In genomic region chr16:11757951-11758350, GRCm38 (mm10) we compare ENCODE assay signal across 21 mouse cellular contexts.
"Had no signal": no experiment of that assay in that cellular context is flagged by ENCODE, and none has a peak within 500 bp of the region (broad histone marks: within the 10 kb centered on the region; RNA-seq: fewer than 3 reads in every experiment).

No protein-coding gene starts in this region.

- DNase-seq: kidney, adult 8-10 months; kidney, postnatal 10 days; kidney, postnatal 36 days; liver; lung, embryonic 14.5 days; retina, postnatal 1 day; right cerebral cortex, postnatal 25 days; thymus, adult 18-20 months; thymus, postnatal 4 days had no signal

- H3K36me3 ChIP-seq: kidney, embryonic 15.5 days; limb, embryonic 10.5 days; liver, embryonic 12.5 days; liver, embryonic 15.5 days; midbrain, embryonic 15.5 days; neural tube, embryonic 15.5 days had no signal

- H3K27ac ChIP-seq: kidney, embryonic 15.5 days; limb, embryonic 10.5 days; limb, embryonic 13.5 days; liver, embryonic 12.5 days; liver, embryonic 15.5 days; macrophage; midbrain, embryonic 12.5 days; midbrain, embryonic 15.5 days; neural tube, embryonic 12.5 days; neural tube, embryonic 15.5 days had no signal

- H3K9me3 ChIP-seq: kidney, embryonic 15.5 days; limb, embryonic 10.5 days; limb, embryonic 13.5 days; liver, embryonic 12.5 days; liver, embryonic 15.5 days; megakaryocyte, embryonic 14.5 days; midbrain, embryonic 12.5 days; midbrain, embryonic 15.5 days; neural tube, embryonic 12.5 days; neural tube, embryonic 15.5 days had no signal

- ATAC-seq: intestine, postnatal 0 days; liver, embryonic 12.5 days; midbrain, embryonic 15.5 days had no signal

- H3K4me1 ChIP-seq: kidney, embryonic 15.5 days; limb, embryonic 10.5 days; limb, embryonic 13.5 days; liver, embryonic 12.5 days; liver, embryonic 15.5 days; midbrain, embryonic 12.5 days; midbrain, embryonic 15.5 days; neural tube, embryonic 12.5 days; neural tube, embryonic 15.5 days had no signal

- H3K27me3 ChIP-seq: kidney, embryonic 15.5 days; limb, embryonic 13.5 days; liver, embryonic 12.5 days; liver, embryonic 15.5 days; megakaryocyte, embryonic 14.5 days; midbrain, embryonic 12.5 days; midbrain, embryonic 15.5 days; neural tube, embryonic 12.5 days; neural tube, embryonic 15.5 days had no signal

- H3K4me2 ChIP-seq: kidney, embryonic 15.5 days; limb, embryonic 13.5 days; liver, embryonic 12.5 days; liver, embryonic 15.5 days; lung, embryonic 14.5 days; midbrain, embryonic 12.5 days; midbrain, embryonic 15.5 days; neural tube, embryonic 12.5 days; neural tube, embryonic 15.5 days had no signal

- H3K4me3 ChIP-seq: kidney, embryonic 15.5 days; limb, embryonic 10.5 days; limb, embryonic 13.5 days; liver, embryonic 12.5 days; liver, embryonic 15.5 days; megakaryocyte, embryonic 14.5 days; midbrain, embryonic 12.5 days; midbrain, embryonic 15.5 days; neural tube, embryonic 12.5 days; neural tube, embryonic 15.5 days had no signal

- H3K9ac ChIP-seq: kidney, embryonic 15.5 days; limb, embryonic 13.5 days; liver, embryonic 12.5 days; liver, embryonic 15.5 days; lung, embryonic 14.5 days; midbrain, embryonic 12.5 days; midbrain, embryonic 15.5 days; neural tube, embryonic 12.5 days; neural tube, embryonic 15.5 days had no signal
